Mouse (Mus musculus): ENCODE measurements around the gene Map3k4. TPM values are rescaled to one million over a fixed set of nuclear protein-coding genes. Genes with fewer than 3 reads are reported as not detected.

Gene Map3k4
- total RNA-seq, 1 experiment = 31.7 TPM

DNA sequence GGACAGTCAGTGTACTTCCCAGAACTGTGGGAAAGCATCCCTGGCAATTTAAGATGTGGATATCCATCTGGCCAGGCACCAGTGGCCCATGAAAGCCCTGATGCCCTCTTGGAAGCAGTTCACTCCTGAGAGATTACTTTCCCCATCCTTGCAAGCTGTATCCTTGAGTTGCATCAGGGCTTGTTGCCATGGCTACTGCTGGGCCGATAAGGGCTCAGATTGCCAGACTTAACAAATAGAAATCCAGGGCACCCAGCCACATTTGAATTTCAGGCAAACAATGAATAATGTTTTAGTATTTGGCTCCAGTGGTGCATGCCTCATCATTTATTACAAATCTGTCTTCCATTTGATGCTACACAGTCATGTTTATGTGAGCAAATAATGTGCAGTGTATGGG is 130.8 kb downstream of the Map3k4 start:
- H3K9me3 ChIP-seq (ENCODE audit: control insufficient read depth, insufficient read depth, low read depth, low read length) = no peaks in the 10 kb centered on the region
- DNase-seq (ENCODE audit: low read depth, low spot score) = no peak
- peaks cover 5 to 18% of the 10 kb centered on the region in 2 experiments; a peak in 3 of 4 replicates for H3K4me1 ChIP-seq (ENCODE audit: control insufficient read depth in 2 of 2, insufficient read depth in 2 of 2, low read length in 2 of 2, poor library complexity in 1 of 2)
- H3K9ac ChIP-seq (ENCODE audit: insufficient read depth, low read depth, low read length, poor library complexity, severe bottlenecking) = no peak overlapping the region
- no peak overlapping the region for H3K4me3 ChIP-seq (ENCODE audit: insufficient read depth in 1 of 2, low read depth in 1 of 2, low read length in 2 of 2, poor library complexity in 1 of 2, severe bottlenecking in 1 of 2)
- TF ChIP-seq HCFC1 (IDR thresholded peaks at IDR 0.05; ENCODE audit: borderline replicate concordance, insufficient read depth, low read length) = no peak
- TF ChIP-seq MAFK (IDR thresholded peaks at IDR 0.05; ENCODE audit: insufficient read depth, low read depth, low read length) = no peak
- TF ChIP-seq CHD2 (IDR thresholded peaks at IDR 0.05; ENCODE audit: low read depth, low read length) = no peak
- no peak for TF ChIP-seq ZC3H11A (IDR thresholded peaks at IDR 0.05; ENCODE audit: borderline replicate concordance, low read depth, low read length)
- TF ChIP-seq ZNF384 (IDR thresholded peaks at IDR 0.05; ENCODE audit: low read depth, low read length) = no peak
- no peak overlapping the region for H3K27ac ChIP-seq (ENCODE audit: insufficient read depth, low read depth, low read length, poor library complexity, severe bottlenecking)
- no peaks in the 10 kb centered on the region; the same call in 1 of the 2 replicates for H3K36me3 ChIP-seq (ENCODE audit: control insufficient read depth, insufficient read depth, low read length, poor library complexity, severe bottlenecking)
- in situ Hi-C loops (cut with MboI; ENCODE audit: low sequenced_read_pairs in 2 of 2, unreplicated experiment in 2 of 2) = no loop called here

DNA sequence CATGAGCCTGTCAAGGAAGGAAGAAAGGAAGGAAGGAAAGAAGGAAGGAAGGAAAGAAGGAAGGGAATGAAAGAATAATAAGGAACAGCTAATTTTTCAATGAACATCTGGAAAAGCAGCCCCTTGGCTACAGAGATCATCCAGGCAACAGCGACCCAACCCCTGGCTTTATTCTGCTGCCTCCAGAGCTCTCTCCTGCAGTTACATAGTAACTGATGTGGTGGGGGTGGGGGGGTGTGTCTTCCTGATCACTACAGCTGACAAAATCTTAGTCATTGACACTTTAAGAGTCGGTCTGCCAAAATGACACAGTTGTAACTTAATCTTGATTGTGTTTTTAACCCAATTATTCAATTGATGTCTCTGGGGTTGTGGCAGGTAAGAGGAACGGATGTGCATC is 132.3 kb downstream of the Map3k4 start:
- Histone ChIP-seq H3K9me3 (ENCODE audit: control insufficient read depth, insufficient read depth, low read depth, low read length) (no peaks in the 10 kb centered on the region), H3K36me3 (ENCODE audit: control insufficient read depth, insufficient read depth, low read length, poor library complexity, severe bottlenecking) (no peaks in the 10 kb centered on the region; the same call in 1 of the 2 replicates), H3K4me1 (ENCODE audit: control insufficient read depth in 2 of 2, insufficient read depth in 2 of 2, low read length in 2 of 2, poor library complexity in 1 of 2) (peaks cover 9 to 20% of the 10 kb centered on the region in 2 experiments; a peak in 3 of 4 replicates), H3K9ac (ENCODE audit: insufficient read depth, low read depth, low read length, poor library complexity, severe bottlenecking) (no peak overlapping the region), H3K27ac (ENCODE audit: insufficient read depth, low read depth, low read length, poor library complexity, severe bottlenecking) (no peak overlapping the region), H3K4me3 (ENCODE audit: insufficient read depth in 1 of 2, low read depth in 1 of 2, low read length in 2 of 2, poor library complexity in 1 of 2, severe bottlenecking in 1 of 2) (no peak overlapping the region)
- TF ChIP-seq HCFC1 (IDR thresholded peaks at IDR 0.05; ENCODE audit: borderline replicate concordance, insufficient read depth, low read length) = no peak
- no peak for TF ChIP-seq CHD2 (IDR thresholded peaks at IDR 0.05; ENCODE audit: low read depth, low read length)
- TF ChIP-seq ZC3H11A (IDR thresholded peaks at IDR 0.05; ENCODE audit: borderline replicate concordance, low read depth, low read length) = no peak
- no peak for TF ChIP-seq MAFK (IDR thresholded peaks at IDR 0.05; ENCODE audit: insufficient read depth, low read depth, low read length)
- TF ChIP-seq ZNF384 (IDR thresholded peaks at IDR 0.05; ENCODE audit: low read depth, low read length) = no peak
- DNase-seq (ENCODE audit: low read depth, low spot score) = no peak
- in situ Hi-C loops (cut with MboI; ENCODE audit: low sequenced_read_pairs in 2 of 2, unreplicated experiment in 2 of 2) = no loop called here

DNA sequence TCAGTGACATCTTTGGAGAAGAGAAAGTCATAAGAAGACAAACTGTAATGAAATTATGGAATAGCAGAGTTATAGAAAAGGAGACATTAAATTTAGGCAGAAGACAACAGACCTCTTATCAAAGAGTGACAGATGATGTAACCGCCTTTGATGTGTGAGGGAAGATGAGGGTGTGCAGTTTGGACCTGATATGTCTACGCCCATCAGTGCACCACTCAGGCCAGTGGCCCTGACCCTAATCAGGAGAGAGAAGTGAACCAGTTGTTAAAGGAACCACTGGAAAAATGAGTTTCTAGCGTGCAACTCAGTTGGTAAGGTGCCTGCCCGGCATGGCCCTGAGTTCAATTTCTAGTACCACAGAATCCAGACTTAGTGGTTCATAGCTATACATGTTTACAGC is 132.7 kb downstream of the Map3k4 start:
- Histone ChIP-seq H3K4me1 (ENCODE audit: control insufficient read depth in 2 of 2, insufficient read depth in 2 of 2, low read length in 2 of 2, poor library complexity in 1 of 2) (peaks cover 11 to 15% of the 10 kb centered on the region in 2 experiments; a peak in 3 of 4 replicates), H3K9ac (ENCODE audit: insufficient read depth, low read depth, low read length, poor library complexity, severe bottlenecking) (no peak overlapping the region), H3K9me3 (ENCODE audit: control insufficient read depth, insufficient read depth, low read depth, low read length) (no peaks in the 10 kb centered on the region), H3K4me3 (ENCODE audit: insufficient read depth in 1 of 2, low read depth in 1 of 2, low read length in 2 of 2, poor library complexity in 1 of 2, severe bottlenecking in 1 of 2) (no peak overlapping the region), H3K36me3 (ENCODE audit: control insufficient read depth, insufficient read depth, low read length, poor library complexity, severe bottlenecking) (no peaks in the 10 kb centered on the region; the same call in 1 of the 2 replicates), H3K27ac (ENCODE audit: insufficient read depth, low read depth, low read length, poor library complexity, severe bottlenecking) (no peak overlapping the region)
- TF ChIP-seq HCFC1 (IDR thresholded peaks at IDR 0.05; ENCODE audit: borderline replicate concordance, insufficient read depth, low read length) = no peak
- TF ChIP-seq MAFK (IDR thresholded peaks at IDR 0.05; ENCODE audit: insufficient read depth, low read depth, low read length) = no peak
- no peak for TF ChIP-seq ZNF384 (IDR thresholded peaks at IDR 0.05; ENCODE audit: low read depth, low read length)
- TF ChIP-seq ZC3H11A (IDR thresholded peaks at IDR 0.05; ENCODE audit: borderline replicate concordance, low read depth, low read length) = no peak
- no peak for TF ChIP-seq CHD2 (IDR thresholded peaks at IDR 0.05; ENCODE audit: low read depth, low read length)
- no peak for DNase-seq (ENCODE audit: low read depth, low spot score)
- in situ Hi-C loops (cut with MboI; ENCODE audit: low sequenced_read_pairs in 2 of 2, unreplicated experiment in 2 of 2) = no loop called here

DNA sequence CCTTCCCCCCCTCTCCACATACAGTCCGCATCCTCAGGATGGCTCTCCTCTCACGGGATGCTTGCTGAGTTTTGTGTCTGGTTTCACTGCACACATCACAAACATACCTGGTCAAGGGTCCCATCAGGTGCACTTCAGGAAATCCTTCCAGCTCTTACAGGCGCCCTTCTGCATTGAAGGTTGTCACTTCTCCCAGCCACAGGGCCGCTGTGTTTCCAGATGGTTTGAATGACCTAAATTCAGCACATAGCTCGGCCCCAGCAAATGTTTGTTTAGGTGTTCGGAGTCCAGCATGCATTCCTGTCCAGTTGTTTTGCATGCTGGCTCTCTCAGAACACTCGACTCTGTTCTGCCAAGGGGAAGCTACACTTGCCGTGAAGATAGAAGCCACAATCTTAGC is 134.3 kb downstream of the Map3k4 start:
- H3K36me3 ChIP-seq (ENCODE audit: control insufficient read depth, insufficient read depth, low read length, poor library complexity, severe bottlenecking) = peaks cover 3% of the 10 kb centered on the region
- no peaks in the 10 kb centered on the region for H3K9me3 ChIP-seq (ENCODE audit: control insufficient read depth, insufficient read depth, low read depth, low read length)
- H3K4me3 ChIP-seq (ENCODE audit: insufficient read depth in 1 of 2, low read depth in 1 of 2, low read length in 2 of 2, poor library complexity in 1 of 2, severe bottlenecking in 1 of 2) = no peak overlapping the region
- H3K4me1 ChIP-seq (ENCODE audit: control insufficient read depth in 2 of 2, insufficient read depth in 2 of 2, low read length in 2 of 2, poor library complexity in 1 of 2) = peaks cover 11 to 14% of the 10 kb centered on the region in 2 experiments; a peak in 2 of 4 replicates
- TF ChIP-seq HCFC1 (IDR thresholded peaks at IDR 0.05; ENCODE audit: borderline replicate concordance, insufficient read depth, low read length) (no peak), CHD2 (IDR thresholded peaks at IDR 0.05; ENCODE audit: low read depth, low read length) (no peak), ZNF384 (IDR thresholded peaks at IDR 0.05; ENCODE audit: low read depth, low read length) (no peak), ZC3H11A (IDR thresholded peaks at IDR 0.05; ENCODE audit: borderline replicate concordance, low read depth, low read length) (no peak), MAFK (IDR thresholded peaks at IDR 0.05; ENCODE audit: insufficient read depth, low read depth, low read length) (no peak)
- no peak for DNase-seq (ENCODE audit: low read depth, low spot score)
- H3K9ac ChIP-seq (ENCODE audit: insufficient read depth, low read depth, low read length, poor library complexity, severe bottlenecking) = no peak overlapping the region
- in situ Hi-C loops (cut with MboI; ENCODE audit: low sequenced_read_pairs in 2 of 2, unreplicated experiment in 2 of 2) = no loop called here
- 0 out of 2 replicates have a peak overlapping the region, but pooled peaks have one; percentile 28 for H3K27ac ChIP-seq (ENCODE audit: insufficient read depth, low read depth, low read length, poor library complexity, severe bottlenecking)
